Mouse (Mus musculus) ES-E14 (cell line): ENCODE data around the gene Chrna5.

ENCODE experiments used
- CHD2 ChIP-seq: IDR thresholded peaks from 2 replicates; pipeline ENCODE4 v1.6.1; 2014; ENCODE audit warnings: mild to moderate bottlenecking, low read depth, low read length, inconsistent platforms
- HCFC1 ChIP-seq: IDR thresholded peaks from 2 replicates; pipeline ENCODE4 v1.6.1; 2012; ENCODE audit warnings: low read length, inconsistent platforms, borderline replicate concordance; ENCODE audit not compliant: insufficient read depth
- MAFK ChIP-seq: IDR thresholded peaks from 2 replicates; pipeline ENCODE4 v1.6.1; 2014; ENCODE audit warnings: mild to moderate bottlenecking, low read depth, low read length, inconsistent platforms; ENCODE audit not compliant: insufficient read depth
- ZC3H11A ChIP-seq: IDR thresholded peaks from 2 replicates; pipeline ENCODE4 v1.6.1; 2012; ENCODE audit warnings: low read depth, mild to moderate bottlenecking, inconsistent platforms, low read length, borderline replicate concordance
- ZNF384 ChIP-seq: IDR thresholded peaks from 2 replicates; pipeline ENCODE4 v1.6.1; 2012; ENCODE audit warnings: low read depth, low read length, inconsistent platforms

GRCm38 (mm10) chr9:55025534-55026274 is 45.0 kb downstream of the Chrna5 start:
- TF ChIP-seq HCFC1: no peak
- TF ChIP-seq MAFK: no peak
- TF ChIP-seq ZC3H11A: no peak
- no peak for TF ChIP-seq CHD2
- no peak for TF ChIP-seq ZNF384
